17 mouse cellular contexts compared by ENCODE assay signal in genomic region chr2:154495021-154495420, GRCm38 (mm10). TPM values are rescaled to one million over a fixed set of nuclear protein-coding genes. Genes with fewer than 3 reads are reported as not detected.
"Had no signal": no experiment of that assay in that cellular context is flagged by ENCODE, and none has a peak within 500 bp of the region (broad histone marks: within the 10 kb centered on the region; RNA-seq: fewer than 3 reads in every experiment).

No protein-coding gene starts in this region.

- H3K27me3 ChIP-seq: kidney, embryonic 15.5 days; liver, embryonic 13.5 days; midbrain, embryonic 13.5 days; stomach, embryonic 15.5 days had no signal

- H3K4me3 ChIP-seq: kidney, embryonic 15.5 days; left cerebral cortex, adult 2 months; liver, embryonic 13.5 days; midbrain, embryonic 13.5 days; stomach, embryonic 15.5 days had no signal

- DNase-seq: kidney, adult 8-10 months; kidney, postnatal 10 days; kidney, postnatal 36 days; layer of hippocampus, postnatal 36 days; liver, embryonic 13.5 days; lung, adult 2 months; right cerebral cortex, adult 18-20 months; right cerebral cortex, postnatal 14 days; right cerebral cortex, postnatal 4 days; thymus, postnatal 25 days had no signal

- H3K4me1 ChIP-seq: midbrain, embryonic 13.5 days; stomach, embryonic 15.5 days had no signal

- H3K27ac ChIP-seq: kidney, embryonic 15.5 days; left cerebral cortex, adult 2 months; liver, embryonic 13.5 days; macrophage; midbrain, embryonic 13.5 days; stomach, embryonic 15.5 days had no signal

RNA-seq across cellular contexts. Expression of gene 1700003F12Rik, which starts 51.9 kb away (rescaled TPM):
- polyA plus RNA-seq: lung, adult 2 months had no signal

RNA-seq across cellular contexts. Expression of gene Actl10, which starts 56.6 kb away (rescaled TPM):
- polyA plus RNA-seq: liver, adult 2 months; liver, embryonic 13.5 days; liver, embryonic 16.5 days; macrophage had no signal
